Comparison of ENCODE assay signal across 8 mouse cellular contexts in genomic region chr2:26227788-26228187, GRCm38 (mm10). TPM values are rescaled to one million over a fixed set of nuclear protein-coding genes. Genes with fewer than 3 reads are reported as not detected.
DNase-seq lines count a peak whose midpoint lies in the region; ATAC-seq and TF ChIP-seq lines count a peak whose summit lies in the region.

No protein-coding gene starts in this region.

- intact Hi-C loops in heart, postnatal 25 days (cut with DNase I) = loop anchor here (2.0 kb wide), 1 partner anchor 73 kb away; no protein-coding TSS in a partner anchor

- 58% methylated on average over 1 of the region's 1 CpGs for WGBS in limb, embryonic 11.5 days
- WGBS in midbrain, embryonic 15.5 days = 57% methylated on average over 1 of the region's 1 CpGs

- no peak overlapping the region for H3K9ac ChIP-seq in limb, embryonic 11.5 days (ENCODE audit: low read length)
- H3K9ac ChIP-seq in midbrain, embryonic 15.5 days = no peak overlapping the region

- no peak overlapping the region for H3K4me3 ChIP-seq in embryonic fibroblast, embryonic 13.5 days (ENCODE audit: insufficient read depth, low read length)
- H3K4me3 ChIP-seq in limb, embryonic 11.5 days (ENCODE audit: low read depth, low read length) = no peak overlapping the region
- no peak overlapping the region for H3K4me3 ChIP-seq in midbrain, embryonic 15.5 days

- H3K4me1 ChIP-seq in embryonic fibroblast, embryonic 13.5 days (ENCODE audit: control insufficient read depth, insufficient read depth, low read length) = 0 out of 2 replicates have a peak, but pooled peaks cover 3% of the 10 kb centered on the region
- no peaks in the 10 kb centered on the region for H3K4me1 ChIP-seq in limb, embryonic 11.5 days (ENCODE audit: control insufficient read depth, insufficient read depth, low read length)
- no peaks in the 10 kb centered on the region for H3K4me1 ChIP-seq in midbrain, embryonic 15.5 days

- no peaks in the 10 kb centered on the region for H3K27me3 ChIP-seq in limb, embryonic 11.5 days (ENCODE audit: control insufficient read depth, insufficient read depth, low read length)
- H3K27me3 ChIP-seq in midbrain, embryonic 15.5 days (replicated peaks) = no peaks in the 10 kb centered on the region

- H3K27ac ChIP-seq in embryonic fibroblast, embryonic 13.5 days (ENCODE audit: insufficient read depth, low read length) = no peak overlapping the region
- H3K27ac ChIP-seq in limb, embryonic 11.5 days (replicated peaks; ENCODE audit: low read depth, low read length) = no peak overlapping the region
- no peak overlapping the region for H3K27ac ChIP-seq in midbrain, embryonic 15.5 days

- no peak for TF ChIP-seq POLR2A in brain, embryonic 14.5 days (IDR thresholded peaks at IDR 0.05; ENCODE audit: borderline replicate concordance, extremely low read depth, insufficient read depth, insufficient read length, poor library complexity, severe bottlenecking)
- no peak for TF ChIP-seq POLR2A in embryonic fibroblast, embryonic 13.5 days (IDR thresholded peaks at IDR 0.05; ENCODE audit: low read depth, low read length)

- H3K9me3 ChIP-seq in limb, embryonic 11.5 days (ENCODE audit: control insufficient read depth, low read length) = no peaks in the 10 kb centered on the region
- H3K9me3 ChIP-seq in midbrain, embryonic 15.5 days = no peaks in the 10 kb centered on the region

- peak; percentile 44 for DNase-seq in heart, adult 8-10 months (ENCODE audit: low spot score)
- no peak for DNase-seq in heart, postnatal 25 days (ENCODE audit: low spot score)
- DNase-seq in brain, embryonic 14.5 days (ENCODE audit: low read depth) = peak; percentile 89
- DNase-seq in hindlimb bud, embryonic 11.5 days (ENCODE audit: extremely low spot score, low read depth, low spot score) = peak; percentile 66
- peak; percentile 54 for DNase-seq in limb, embryonic 11.5 days (ENCODE audit: low spot score)
- no peak for DNase-seq in ovary, postnatal 36 days (ENCODE audit: low spot score)

- no peak for ATAC-seq in limb, embryonic 11.5 days (ENCODE audit: insufficient number of reproducible peaks, low FRiP score, low TSS enrichment, low read depth)
- ATAC-seq in midbrain, embryonic 15.5 days (replicated peaks) = peak; percentile 72; the same call in 1 of the 2 replicates

- no peak overlapping the region for H3K4me2 ChIP-seq in limb, embryonic 11.5 days (ENCODE audit: low read depth, severe bottlenecking)
- H3K4me2 ChIP-seq in midbrain, embryonic 15.5 days = no peak overlapping the region

- TF ChIP-seq CTCF in brain, embryonic 14.5 days (IDR thresholded peaks at IDR 0.05; ENCODE audit: borderline replicate concordance, extremely low read depth, insufficient read depth, insufficient read length) = peak; percentile 83; the same call in 1 of the 2 replicates
- TF ChIP-seq CTCF in embryonic fibroblast, embryonic 13.5 days (IDR thresholded peaks at IDR 0.05; ENCODE audit: borderline replicate concordance, insufficient read depth, low read length) = peak; percentile 33; the same call in 1 of the 2 replicates

- peaks cover 4% of the 10 kb centered on the region; the same call in 1 of the 2 replicates for H3K36me3 ChIP-seq in limb, embryonic 11.5 days (ENCODE audit: control insufficient read depth, insufficient read depth, low read length)
- 0 out of 2 replicates have a peak, but pooled peaks cover 7% of the 10 kb centered on the region for H3K36me3 ChIP-seq in midbrain, embryonic 15.5 days (replicated peaks)

RNA-seq across cellular contexts. Expression of gene Qsox2, which starts 9.5 kb away (rescaled TPM):
- 10 to 100 TPM; 13.4 to 20.0 (median 15.9) TPM for total RNA-seq in heart, adult 8-10 months (2022)
- total RNA-seq in heart, postnatal 25 days (2021) = 10 to 100 TPM; 15.8 to 15.9 TPM
- 19.1 and 20.1 TPM in 2 replicates for polyA plus RNA-seq in brain, embryonic 14.5 days (2012; rRNA removed)
- 19.5 and 19.9 TPM in 2 replicates for polyA plus RNA-seq in embryonic fibroblast, embryonic 13.5 days (2011; ENCODE audit: insufficient read length, low read depth, missing spikeins)
- 12.0 and 13.9 TPM in 2 replicates for polyA plus RNA-seq in limb, embryonic 11.5 days (2014; fragmentation: Nextera tagmentation; extraction: Ambion mirVana)
- polyA plus RNA-seq in midbrain, embryonic 15.5 days (2015; fragmentation: Nextera tagmentation; extraction: Ambion mirVana) = 16.8 and 18.1 TPM in 2 replicates

RNA-seq across cellular contexts. Expression of gene Lhx3, which starts 19.7 kb away (rescaled TPM):
- not detected for total RNA-seq in heart, adult 8-10 months (2022)
- total RNA-seq in heart, postnatal 25 days (2021) = not detected
- 1.6 and 3.3 TPM in 2 replicates for polyA plus RNA-seq in brain, embryonic 14.5 days (2012; rRNA removed)
- polyA plus RNA-seq in embryonic fibroblast, embryonic 13.5 days (2011; ENCODE audit: insufficient read length, low read depth, missing spikeins) = not detected in 2 replicates
- polyA plus RNA-seq in limb, embryonic 11.5 days (2014; fragmentation: Nextera tagmentation; extraction: Ambion mirVana) = 0.09 TPM in 1 of 2 replicates, not detected in the other
- polyA plus RNA-seq in midbrain, embryonic 15.5 days (2015; fragmentation: Nextera tagmentation; extraction: Ambion mirVana) = 0.13 TPM in 1 of 2 replicates, not detected in the other

Comparison
In these comparisons a context has a peak if more than half of its experiments do, and no peak if none do; other contexts are left out.
1. DNase-seq: peak in heart, adult 8-10 months (single experiment), brain, embryonic 14.5 days (single experiment), hindlimb bud, embryonic 11.5 days (single experiment) and limb, embryonic 11.5 days (single experiment); none in heart, postnatal 25 days (single experiment) and ovary, postnatal 36 days (single experiment).